Mouse (Mus musculus) bone marrow, adult 2 months (tissue): ENCODE measurements around the gene Ephb2. TPM values are rescaled to one million over a fixed set of nuclear protein-coding genes. Genes with fewer than 3 reads are reported as not detected.

Experiments used
- H3K27ac ChIP-seq: fragments of 200-500 bp; 2 replicates; pipeline ENCODE4 v1.5.1; 2012; ENCODE audit warnings: low read depth, mild to moderate bottlenecking, control low read depth, inconsistent platforms, low read length; ENCODE audit not compliant: control insufficient read depth, poor library complexity, insufficient read depth
- H3K4me1 ChIP-seq: fragments of 200-500 bp; 2 replicates; pipeline ENCODE4 v1.6.1; 2011; ENCODE audit warnings: low read length; ENCODE audit not compliant: control insufficient read depth, insufficient read depth
- H3K4me3 ChIP-seq: fragments of 200-500 bp; replicated peaks from 2 replicates; pipeline ENCODE3; 2011; ENCODE audit warnings: mild to moderate bottlenecking, low read depth, low read length, control low read depth; ENCODE audit not compliant: control insufficient read depth
- CTCF ChIP-seq: fragments of 200-500 bp; IDR thresholded peaks from 2 replicates; pipeline ENCODE4 v1.5.1; 2011; ENCODE audit warnings: low read length, control low read depth; ENCODE audit not compliant: control insufficient read depth, insufficient read depth
- POLR2A ChIP-seq: fragments of 200-500 bp; IDR thresholded peaks from 2 replicates; pipeline ENCODE4 v1.6.1; 2011; ENCODE audit warnings: low read depth, mild to moderate bottlenecking, control low read depth, low read length, borderline replicate concordance; ENCODE audit not compliant: control insufficient read depth
- WGBS: fragments of 180-500 bp; shearing (Covaris S2); methylation state at CpG from one replicate; pipeline ENCODE4 v1.1.7; 2018; 5-methylcytosine and 5-hydroxymethylcytosine counted together
- polyA plus RNA-seq: library from polyadenylated mRNA; stranded (reverse); fragments of >200 nt; gene quantifications from 2 replicates; pipeline ENCODE4 v1.2.4, GENCODE M21; 2011; ENCODE audit warnings: low replicate concordance; ENCODE audit not compliant: missing spikeins, insufficient read depth, insufficient read length

The Ephb2 gene
- polyA plus RNA-seq = 5.1 TPM in 1 of 2 replicates, not detected in the other

DNA sequence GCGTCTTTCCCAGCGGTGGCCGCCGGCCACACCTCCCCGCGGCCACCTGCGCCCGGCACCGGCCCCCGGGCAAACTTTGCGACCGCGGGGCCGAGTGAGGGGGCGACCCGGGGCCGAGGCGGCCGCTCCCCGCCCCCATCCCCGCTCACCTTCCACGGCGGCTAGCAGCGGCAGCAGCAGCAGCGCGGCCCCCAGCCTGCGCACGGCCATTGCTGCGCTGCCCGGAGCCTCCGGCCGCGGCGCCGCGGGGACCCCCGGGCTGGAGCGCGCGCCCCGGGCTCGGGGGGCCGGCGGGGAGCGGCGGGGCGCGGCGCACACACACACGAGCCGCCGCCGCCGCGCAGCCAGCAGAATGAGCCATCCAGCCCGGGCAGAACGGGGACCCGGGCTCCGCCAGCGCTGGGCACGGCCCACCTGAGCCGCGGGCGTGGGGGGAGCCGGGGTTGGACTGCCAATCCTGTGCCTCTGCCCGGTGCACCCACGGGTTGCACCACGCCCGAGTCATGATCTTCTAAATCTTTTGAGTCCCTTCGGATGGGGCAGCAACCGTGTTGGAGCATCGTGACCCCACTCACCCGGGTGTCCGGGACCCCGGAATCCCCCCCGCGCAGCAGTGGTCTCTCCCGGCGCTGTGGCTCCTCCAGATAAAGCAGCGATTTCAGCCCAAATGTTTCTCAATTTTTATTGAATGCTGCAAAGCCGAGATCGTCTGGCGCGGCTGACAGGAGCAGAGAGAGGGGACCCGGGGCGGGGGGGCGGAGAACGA, at the start of gene Ephb2:
Gene Ephb2, minus strand, starts transcription at position 368 of the 766 bp plus-strand sequence.
- H3K27ac ChIP-seq = no peak within 1 kb of the TSS
- H3K4me1 ChIP-seq = peaks cover 3% of the 10 kb centered on the region; the same call in 1 of the 2 replicates
- WGBS = 1% methylated on average over 85 of the region's 88 CpGs
- no peak within 1 kb of the TSS for H3K4me3 ChIP-seq
- TF ChIP-seq POLR2A (no peak), CTCF (no peak)

DNA sequence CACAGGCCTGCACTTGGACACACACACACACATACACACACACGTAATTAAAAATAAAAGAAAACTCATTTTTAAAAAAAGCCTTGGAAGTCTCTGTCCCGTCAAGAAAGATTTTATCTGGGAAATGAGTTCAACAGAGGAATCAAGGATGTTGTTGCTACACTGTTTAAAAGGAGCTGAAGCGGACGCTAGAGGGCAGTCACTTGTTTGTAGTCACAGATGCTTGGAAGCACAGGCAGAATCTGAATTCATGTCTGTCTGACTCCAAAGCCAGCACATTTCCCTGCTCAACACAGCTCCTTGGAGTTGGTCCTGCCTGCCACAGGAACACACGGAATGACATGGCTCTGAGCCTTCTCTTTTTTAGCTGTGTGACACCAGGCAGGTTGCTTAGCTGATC, 42.8 kb upstream of the Ephb2 start:
- TF ChIP-seq CTCF = no peak
- no peak for TF ChIP-seq POLR2A
- H3K27ac ChIP-seq = no peak overlapping the region
- no peaks in the 10 kb centered on the region for H3K4me1 ChIP-seq
- no peak overlapping the region for H3K4me3 ChIP-seq
- 47% methylated on average over 5 of the region's 5 CpGs for WGBS

GRCm38 (mm10) chr4:136878171-136878570, 42.4 kb upstream of the Ephb2 start:
- 63% methylated on average over 8 of the region's 8 CpGs for WGBS
- TF ChIP-seq POLR2A = no peak
- no peak for TF ChIP-seq CTCF
- Histone ChIP-seq H3K27ac (no peak overlapping the region), H3K4me3 (no peak overlapping the region), H3K4me1 (no peaks in the 10 kb centered on the region)

- no peak for TF ChIP-seq POLR2A
- no peak for TF ChIP-seq CTCF
- no peak overlapping the region for H3K4me3 ChIP-seq
- no peaks in the 10 kb centered on the region for H3K4me1 ChIP-seq
- 11% methylated on average over 7 of the region's 7 CpGs for WGBS
- H3K27ac ChIP-seq = no peak overlapping the region
These were observed 41.2 kb upstream of the Ephb2 start for GRCm38 (mm10) chr4:136876971-136877370.

DNA sequence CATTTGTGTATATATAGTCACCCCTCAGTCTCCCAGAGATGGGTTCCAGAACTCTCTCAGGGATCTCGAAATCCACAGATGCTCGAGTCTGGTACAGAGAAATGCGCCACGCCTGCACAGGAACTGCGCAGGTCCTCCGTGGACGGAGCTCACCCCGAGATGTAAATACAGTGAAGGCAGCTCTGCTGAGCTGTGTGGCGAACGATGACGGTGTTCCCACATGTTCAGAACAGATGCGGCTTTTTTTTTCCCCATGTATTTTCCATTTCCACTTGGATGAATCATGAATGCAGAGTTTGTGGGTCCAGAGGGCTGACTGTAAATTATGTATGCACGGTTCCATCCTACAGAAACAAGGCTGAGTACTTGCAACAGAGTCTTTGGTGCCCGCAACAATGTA, 39.2 kb upstream of the Ephb2 start:
- no peak for TF ChIP-seq POLR2A
- no peak for TF ChIP-seq CTCF
- H3K4me1 ChIP-seq = no peaks in the 10 kb centered on the region
- 81% methylated on average over 14 of the region's 14 CpGs for WGBS

GRCm38 (mm10) chr4:136868371-136868770, 32.6 kb upstream of the Ephb2 start:
- TF ChIP-seq CTCF (no peak), POLR2A (no peak)
- Histone ChIP-seq H3K4me1 (peaks cover 2% of the 10 kb centered on the region; the same call in 1 of the 2 replicates), H3K27ac (no peak overlapping the region), H3K4me3 (no peak overlapping the region)
- 77% methylated on average over 6 of the region's 6 CpGs for WGBS

More for the DNA sequence above, 39.2 kb upstream of the Ephb2 start:
- Histone ChIP-seq H3K27ac (no peak overlapping the region), H3K4me3 (no peak overlapping the region)

DNA sequence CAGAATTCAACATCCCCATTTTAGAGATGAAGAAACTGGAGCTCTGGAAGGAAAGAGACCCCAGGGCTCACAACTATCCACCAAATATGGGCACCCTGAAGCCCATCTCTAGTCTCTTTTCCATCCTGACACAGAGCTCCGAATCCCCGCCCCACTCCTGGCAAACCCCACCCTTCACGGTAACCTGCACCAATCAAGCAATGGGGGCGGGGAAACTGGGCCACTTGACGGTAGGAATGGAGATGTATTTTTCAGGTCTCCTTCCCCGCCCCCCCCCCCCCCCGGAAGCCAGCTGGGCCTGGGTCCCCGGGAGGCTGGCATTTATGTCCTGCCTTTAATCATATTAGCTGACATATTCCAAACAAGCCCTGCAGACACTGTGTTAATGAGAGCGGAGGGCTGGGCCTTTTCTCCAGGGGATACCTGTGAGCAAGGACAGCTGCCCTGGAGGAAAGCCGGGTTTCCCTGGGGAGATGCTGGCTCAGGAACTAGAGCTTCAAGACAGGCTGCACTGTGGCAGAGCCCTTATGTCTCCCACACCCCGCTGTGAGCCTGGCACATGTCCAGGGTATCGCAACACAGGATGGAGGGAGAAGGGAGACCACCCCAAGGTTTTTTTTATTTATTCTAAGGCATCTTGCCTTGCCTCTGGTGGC, 32.0 kb upstream of the Ephb2 start:
- Histone ChIP-seq H3K27ac (no peak overlapping the region), H3K4me3 (no peak overlapping the region), H3K4me1 (peaks cover 2% of the 10 kb centered on the region; the same call in 1 of the 2 replicates)
- TF ChIP-seq POLR2A = no peak
- TF ChIP-seq CTCF = no peak
- 34% methylated on average over 11 of the region's 12 CpGs for WGBS

GRCm38 (mm10) chr4:136865531-136865930, 29.7 kb upstream of the Ephb2 start:
- H3K4me3 ChIP-seq = no peak overlapping the region
- H3K27ac ChIP-seq = no peak overlapping the region
- TF ChIP-seq POLR2A (no peak), CTCF (no peak)
- peaks cover 2% of the 10 kb centered on the region; the same call in 1 of the 2 replicates for H3K4me1 ChIP-seq
- 69% methylated on average over 5 of the region's 5 CpGs for WGBS
